Mouse (Mus musculus) forebrain, postnatal 0 days (tissue): ENCODE data around the gene Srpk2. TPM values are rescaled to one million over a fixed set of nuclear protein-coding genes. Genes with fewer than 3 reads are reported as not detected.

ENCODE experiments used
- ATAC-seq: fragments of 200-750 bp; cut with Nextera tagmentation; 2 replicates; pipeline ENCODE4 v1.8.0; 2017; ENCODE audit warnings: mild to moderate bottlenecking, moderate library complexity
- DNase-seq: peaks from one replicate; pipeline ENCODE4 v3.0.0-alpha.2; 2015
- H3K27ac ChIP-seq: fragments of 300-500 bp; sonication (generic); 2 replicates; pipeline ENCODE4 v1.5.1; 2014; ENCODE audit warnings: low read depth, mild to moderate bottlenecking, antibody characterized with exemption, low read length, moderate library complexity, mixed read lengths
- H3K27me3 ChIP-seq: fragments of 300-500 bp; sonication (generic); 2 replicates; pipeline ENCODE4 v1.6.1; 2014; ENCODE audit warnings: mild to moderate bottlenecking, low read length, mixed read lengths; ENCODE audit not compliant: insufficient read depth
- H3K36me3 ChIP-seq: fragments of 300-500 bp; sonication (generic); 2 replicates; pipeline ENCODE4 v1.6.1; 2014; ENCODE audit warnings: mild to moderate bottlenecking, moderate library complexity; ENCODE audit not compliant: insufficient read depth
- H3K4me1 ChIP-seq: fragments of 300-500 bp; sonication (generic); 2 replicates; pipeline ENCODE4 v1.6.1; 2014; ENCODE audit warnings: antibody characterized with exemption; ENCODE audit not compliant: insufficient read depth
- H3K4me2 ChIP-seq: fragments of 300-500 bp; sonication (generic); 2 replicates; pipeline ENCODE4 v1.6.1; 2014; ENCODE audit warnings: low read depth, mild to moderate bottlenecking, moderate library complexity
- H3K4me3 ChIP-seq: fragments of 300-500 bp; sonication (generic); 2 replicates; pipeline ENCODE4 v1.5.1; 2014; ENCODE audit warnings: low read depth, low read length, mixed read lengths
- H3K9ac ChIP-seq: fragments of 300-500 bp; sonication (generic); 2 replicates; pipeline ENCODE4 v1.6.1; 2014; ENCODE audit warnings: mild to moderate bottlenecking
- H3K9me3 ChIP-seq: fragments of 300-500 bp; sonication (generic); 2 replicates; pipeline ENCODE4 v1.6.1; 2016; ENCODE audit warnings: low read length
- CTCF ChIP-seq: sonication (generic); IDR thresholded peaks from 2 replicates; pipeline ENCODE4 v1.5.1; 2016; ENCODE audit warnings: antibody characterized with exemption, control low read depth, low read depth
- WGBS: fragments of 180-500 bp; shearing (Covaris S2); extraction: QIAGEN DNeasy Blood & Tissue Kit; methylation state at CpG from one replicate; pipeline ENCODE4 v1.1.7; 2014; 5-methylcytosine and 5-hydroxymethylcytosine counted together
- polyA plus RNA-seq: library from polyadenylated mRNA; unstranded; fragments of >200 nt; fragmentation: Nextera tagmentation; extraction: Ambion mirVana; gene quantifications from 2 replicates; pipeline ENCODE4 v1.2.1, GENCODE M21; 2015
- total RNA-seq: library from RNA; depleted of rRNA; stranded (reverse); fragments of >200 nt; gene quantifications from 2 replicates; pipeline ENCODE4 v1.2.3, GENCODE M21; 2014

The Srpk2 gene
- total and polyA plus RNA-seq, 2 experiments from 2014 or later, result 88.8 to 144 TPM

DNA sequence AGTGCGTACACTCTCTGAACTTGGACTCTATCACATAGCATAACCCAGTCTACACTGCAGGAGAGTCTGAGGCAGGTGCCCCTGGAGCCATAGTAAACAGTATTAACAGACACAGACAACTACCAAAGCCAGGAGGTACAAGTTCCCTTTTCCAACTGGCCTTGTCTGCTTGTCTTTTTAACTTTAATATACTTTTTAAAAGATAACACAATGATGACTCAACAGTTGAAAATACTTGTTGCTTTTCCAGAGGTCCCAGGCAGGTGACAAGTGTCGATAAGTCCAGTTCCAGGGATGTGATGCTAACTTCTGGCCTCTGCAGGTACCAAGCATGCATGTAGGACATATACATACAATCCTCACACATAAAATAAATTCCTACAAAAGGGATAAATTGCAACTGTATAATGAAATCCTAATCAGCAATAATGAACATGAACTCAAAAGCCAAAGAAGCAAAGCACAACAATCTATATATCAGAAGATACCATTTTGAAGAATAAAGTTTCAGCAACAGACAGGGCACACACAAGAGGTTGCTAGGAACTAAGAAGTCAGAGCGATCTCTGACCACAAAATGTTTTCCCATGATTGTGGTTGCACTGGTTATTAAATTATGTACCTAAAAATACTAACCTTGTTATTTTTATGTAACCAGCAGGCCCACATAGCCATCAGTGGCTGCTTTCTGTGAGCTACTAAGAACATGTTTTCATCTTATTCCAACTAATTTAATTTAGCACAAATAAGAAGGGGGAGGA is 105.1 kb downstream of the Srpk2 start:
- no peaks in the 10 kb centered on the region for H3K9me3 ChIP-seq
- H3K36me3 ChIP-seq, result no peaks in the 10 kb centered on the region
- H3K4me1 ChIP-seq, result no peaks in the 10 kb centered on the region
- no peak for ATAC-seq
- DNase-seq, result no peak
- 93% methylated on average over 3 of the region's 3 CpGs for WGBS
- H3K27me3 ChIP-seq, result no peaks in the 10 kb centered on the region
- no peak overlapping the region for H3K9ac ChIP-seq
- H3K27ac ChIP-seq, result no peak overlapping the region
- H3K4me3 ChIP-seq, result no peak overlapping the region
- H3K4me2 ChIP-seq, result no peak overlapping the region
- TF ChIP-seq CTCF, result no peak

DNA sequence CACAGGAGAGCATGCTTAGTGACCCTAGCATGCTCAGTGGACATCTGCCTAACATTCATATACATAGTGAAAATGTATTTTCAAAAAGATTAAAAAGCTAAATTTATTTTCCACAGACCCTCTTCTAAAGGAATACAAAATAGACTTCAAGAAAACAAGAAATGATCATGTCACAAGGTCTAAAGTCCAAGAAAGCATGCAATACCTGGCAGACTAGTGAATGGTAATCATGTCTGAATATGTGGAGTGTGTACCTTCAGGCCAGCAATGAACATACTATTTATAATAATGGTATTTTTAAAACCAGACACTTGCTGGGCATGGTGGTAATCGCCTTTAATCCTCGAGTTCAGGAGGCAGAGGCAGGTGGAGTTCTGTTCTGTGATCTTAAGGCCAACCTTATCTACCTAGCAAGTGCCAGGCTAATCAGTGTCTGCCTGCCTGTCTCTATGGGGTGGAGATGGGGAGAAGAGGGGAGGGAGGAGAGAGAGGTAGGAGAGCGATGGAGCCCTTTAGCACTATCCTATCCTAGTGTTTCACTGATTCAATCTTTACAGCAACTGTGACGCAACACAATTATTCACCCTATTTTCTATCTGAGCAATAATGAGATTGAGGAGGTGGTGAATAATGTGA is 106.0 kb downstream of the Srpk2 start:
- Histone ChIP-seq H3K36me3 (no peaks in the 10 kb centered on the region), H3K9me3 (no peaks in the 10 kb centered on the region), H3K4me3 (no peak overlapping the region), H3K9ac (no peak overlapping the region), H3K4me2 (no peak overlapping the region), H3K27me3 (no peaks in the 10 kb centered on the region), H3K27ac (no peak overlapping the region), H3K4me1 (no peaks in the 10 kb centered on the region)
- ATAC-seq (no peak), DNase-seq (no peak)
- TF ChIP-seq CTCF, result no peak
- WGBS, result 95% methylated on average over 4 of the region's 4 CpGs

DNA sequence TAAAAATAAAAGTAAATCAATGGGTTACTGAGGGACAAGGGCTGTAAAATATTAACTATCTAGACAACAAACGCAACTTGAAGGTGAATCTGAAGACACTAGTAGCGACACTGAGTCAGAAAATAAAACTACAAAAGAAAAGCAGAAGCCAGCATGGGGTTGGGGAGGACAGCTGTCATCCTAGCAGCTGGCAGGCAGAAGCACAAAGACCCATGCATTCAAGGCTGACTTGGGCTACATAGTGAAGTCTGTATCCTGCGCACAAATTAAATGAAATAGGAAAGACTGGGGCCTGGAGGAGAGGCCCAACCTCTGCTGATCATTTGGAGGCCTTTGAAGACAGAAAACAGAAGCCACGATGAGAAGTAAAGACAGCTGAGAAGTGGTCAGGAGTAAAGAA is 106.6 kb downstream of the Srpk2 start:
- Histone ChIP-seq H3K27me3 (no peaks in the 10 kb centered on the region), H3K9ac (no peak overlapping the region), H3K27ac (no peak overlapping the region), H3K36me3 (no peaks in the 10 kb centered on the region), H3K9me3 (no peaks in the 10 kb centered on the region), H3K4me3 (no peak overlapping the region), H3K4me2 (no peak overlapping the region), H3K4me1 (no peaks in the 10 kb centered on the region)
- no peak for TF ChIP-seq CTCF
- DNase-seq (no peak), ATAC-seq (peak; percentile 48; the same call in 1 of the 2 replicates)
- 52% methylated on average over 4 of the region's 4 CpGs for WGBS

- ATAC-seq, result no peak
- no peaks in the 10 kb centered on the region for H3K36me3 ChIP-seq
- DNase-seq, result no peak
- WGBS, result 75% methylated on average over 6 of the region's 6 CpGs
- H3K4me1 ChIP-seq, result no peaks in the 10 kb centered on the region
- 0 out of 2 replicates have a peak overlapping the region, but pooled peaks have one; percentile 9 for H3K27ac ChIP-seq
- H3K27me3 ChIP-seq, result no peaks in the 10 kb centered on the region
- no peaks in the 10 kb centered on the region for H3K9me3 ChIP-seq
- no peak overlapping the region for H3K4me2 ChIP-seq
- H3K9ac ChIP-seq, result no peak overlapping the region
- no peak overlapping the region for H3K4me3 ChIP-seq
- no peak for TF ChIP-seq CTCF
Observed at GRCm38 (mm10) chr5:23576336-23577094, 107.9 kb downstream of the Srpk2 start.

DNA sequence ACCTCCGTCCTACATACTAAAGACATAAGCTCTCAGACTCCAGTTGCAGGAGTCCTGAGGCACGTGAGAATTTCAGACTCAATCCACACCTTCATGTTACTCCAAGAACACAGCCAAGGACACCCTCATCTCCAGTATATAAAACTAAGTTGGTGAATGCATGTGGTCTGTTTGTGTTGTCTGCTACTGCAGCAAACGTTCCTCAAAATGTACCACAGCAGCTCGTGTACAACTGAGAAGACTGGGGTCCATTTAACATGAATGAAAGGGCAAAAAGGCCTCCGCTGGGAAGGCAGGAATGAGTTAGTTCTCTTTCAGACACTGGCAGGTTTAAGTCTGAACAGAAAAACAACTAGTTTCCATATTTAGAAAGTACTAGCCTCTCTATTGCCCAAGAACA is 110.5 kb downstream of the Srpk2 start:
- Histone ChIP-seq H3K9ac (no peak overlapping the region), H3K4me2 (no peak overlapping the region), H3K4me3 (no peak overlapping the region), H3K9me3 (no peaks in the 10 kb centered on the region), H3K27ac (no peak overlapping the region), H3K27me3 (no peaks in the 10 kb centered on the region), H3K36me3 (no peaks in the 10 kb centered on the region), H3K4me1 (no peaks in the 10 kb centered on the region)
- DNase-seq (no peak), ATAC-seq (no peak)
- 94% methylated on average over 5 of the region's 5 CpGs for WGBS
- no peak for TF ChIP-seq CTCF

DNA sequence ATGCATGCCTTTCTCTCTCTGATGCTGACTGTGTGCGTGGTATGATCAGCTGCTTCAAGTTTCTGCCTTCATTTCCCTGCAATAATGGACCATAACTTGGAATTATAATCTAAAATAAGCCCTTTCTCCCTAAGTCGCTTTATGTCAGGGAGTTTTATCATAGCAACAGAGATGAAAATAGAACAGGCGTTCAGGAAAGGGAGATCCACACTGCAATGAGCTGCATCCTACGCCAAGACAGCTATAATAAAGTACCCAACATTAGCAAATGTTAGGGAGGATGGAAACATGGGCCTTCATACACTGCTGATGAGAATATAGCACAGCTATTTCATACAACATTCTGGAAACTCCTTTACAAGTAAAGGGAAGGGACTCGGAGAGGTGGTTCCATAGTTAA is 116.2 kb downstream of the Srpk2 start:
- no peaks in the 10 kb centered on the region for H3K27me3 ChIP-seq
- H3K9me3 ChIP-seq, result no peaks in the 10 kb centered on the region
- H3K4me2 ChIP-seq, result no peak overlapping the region
- no peak overlapping the region for H3K27ac ChIP-seq
- H3K9ac ChIP-seq, result no peak overlapping the region
- DNase-seq (no peak), ATAC-seq (no peak)
- TF ChIP-seq CTCF, result no peak
- 90% methylated on average over 5 of the region's 5 CpGs for WGBS
- no peak overlapping the region for H3K4me3 ChIP-seq
- peaks cover 6% of the 10 kb centered on the region; the same call in 1 of the 2 replicates for H3K36me3 ChIP-seq
- H3K4me1 ChIP-seq, result no peaks in the 10 kb centered on the region

- Histone ChIP-seq H3K36me3 (peaks cover 6% of the 10 kb centered on the region; the same call in 1 of the 2 replicates), H3K27me3 (no peaks in the 10 kb centered on the region), H3K4me3 (no peak overlapping the region), H3K4me1 (no peaks in the 10 kb centered on the region), H3K9ac (no peak overlapping the region), H3K27ac (no peak overlapping the region), H3K4me2 (no peak overlapping the region), H3K9me3 (no peaks in the 10 kb centered on the region)
- DNase-seq (no peak), ATAC-seq (no peak)
- no peak for TF ChIP-seq CTCF
- WGBS, result 87% methylated on average over 6 of the region's 6 CpGs
Observed at GRCm38 (mm10) chr5:23566382-23566781, 118.0 kb downstream of the Srpk2 start.
